Mouse (Mus musculus) thymus, postnatal 0 days (tissue): ENCODE measurements around the gene Ovol1. TPM values are rescaled to one million over a fixed set of nuclear protein-coding genes. Genes with fewer than 3 reads are reported as not detected.

Source experiments
- DNase-seq: peaks from one replicate; pipeline ENCODE4 v3.0.0-alpha.2; 2015; ENCODE audit warnings: low spot score
- polyA plus RNA-seq: library from polyadenylated mRNA; unstranded; fragments of >200 nt; fragmentation: Nextera tagmentation; extraction: Ambion mirVana; gene quantifications from 2 replicates; pipeline ENCODE4 v1.2.1, GENCODE M21; 2015

Gene Ovol1
- polyA plus RNA-seq, 1 experiment from 2014 or later: 1.9 TPM

GRCm38 (mm10) chr19:5525204-5525603 is 35.2 kb downstream of the Ovol1 start:
- no peak for DNase-seq

DNA sequence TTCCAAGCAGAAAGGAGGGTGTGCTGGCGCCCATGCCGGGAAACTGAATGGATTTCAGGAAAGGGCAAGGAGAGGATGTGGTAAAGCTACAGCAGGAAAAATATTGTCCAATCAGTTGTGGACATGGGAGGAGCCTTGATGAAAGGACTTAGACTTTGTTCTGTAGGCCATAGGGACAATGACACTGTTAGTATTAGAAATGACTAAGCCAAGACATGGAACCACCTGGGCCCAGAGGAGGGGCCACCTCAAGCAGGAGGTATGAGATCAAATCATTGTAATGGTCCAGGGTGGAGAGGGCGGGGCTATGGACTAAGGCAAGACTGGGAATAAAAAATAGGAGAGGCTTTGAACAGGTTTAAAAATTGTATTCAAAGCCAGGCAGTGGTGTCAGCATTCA is 41.7 kb downstream of the Ovol1 start:
- DNase-seq: no peak

DNA sequence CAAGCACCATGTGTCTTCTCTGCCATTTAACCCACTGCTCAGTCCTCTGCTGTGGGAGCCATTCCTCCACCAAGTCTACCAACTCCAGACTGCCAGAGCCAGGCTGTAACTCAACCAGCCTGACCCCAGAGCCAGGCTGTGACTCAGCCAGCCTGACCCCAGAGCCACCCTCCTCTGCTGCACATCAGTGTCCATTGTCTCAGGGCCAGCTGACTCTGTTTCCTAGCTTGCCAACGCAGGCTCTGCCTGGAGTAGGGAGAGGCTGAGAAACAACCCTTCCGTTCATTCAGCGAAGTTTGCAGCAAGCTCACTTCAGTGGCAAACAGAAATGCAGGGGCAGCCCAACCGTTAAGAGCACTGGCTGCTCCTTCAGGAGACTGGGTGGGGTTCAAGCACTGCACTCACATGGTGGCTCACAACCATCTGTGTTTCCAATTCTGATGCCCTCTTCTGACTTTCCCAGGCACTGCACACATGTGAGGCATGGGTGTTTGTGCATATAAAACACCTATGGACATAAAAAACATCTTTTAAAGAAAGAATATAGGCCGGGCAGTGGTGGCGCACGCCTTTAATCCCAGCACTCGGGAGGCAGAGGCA is 43.4 kb downstream of the Ovol1 start:
- no peak for DNase-seq

GRCm38 (mm10) chr19:5515840-5516777 is 44.3 kb downstream of the Ovol1 start:
- no peak for DNase-seq

GRCm38 (mm10) chr19:5513005-5513349 is 47.5 kb downstream of the Ovol1 start:
- no peak for DNase-seq

- no peak for DNase-seq
Observed at GRCm38 (mm10) chr19:5512091-5513004, 48.1 kb downstream of the Ovol1 start.

DNA sequence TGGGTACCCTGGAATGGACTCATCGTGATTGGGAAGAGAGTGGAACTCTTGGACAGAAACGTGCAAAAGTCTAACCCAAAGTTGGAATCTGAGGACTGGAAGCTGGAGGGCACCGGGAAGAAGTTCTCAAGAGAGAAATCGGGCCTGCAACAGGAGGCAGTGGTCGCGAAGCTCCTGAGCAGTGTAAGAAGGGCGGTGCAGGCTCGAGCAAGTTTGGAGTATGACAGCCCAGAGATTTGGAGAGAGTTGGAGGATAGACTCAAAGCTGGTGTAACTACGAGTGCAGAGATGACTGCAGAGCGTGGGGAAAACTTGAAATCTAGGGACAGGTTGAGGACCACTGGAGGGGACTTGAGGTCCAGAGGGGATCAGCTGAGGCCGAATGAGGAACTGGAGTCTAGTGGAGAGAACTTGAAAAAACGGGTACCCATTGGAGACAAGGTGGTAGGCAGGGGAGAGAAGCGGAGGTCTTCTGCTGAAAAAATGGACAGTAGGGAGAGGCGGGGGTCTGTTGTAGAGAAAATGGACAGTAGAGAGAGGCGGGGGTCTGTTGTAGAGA is 49.3 kb downstream of the Ovol1 start:
- DNase-seq: no peak

- DNase-seq: peak; percentile 98
Observed at GRCm38 (mm10) chr19:5510031-5511026, 50.1 kb downstream of the Ovol1 start, which contains the start of gene Snx32. Snx32 (minus strand) TSS chr19:5510538.

- no peak for DNase-seq
Observed at GRCm38 (mm10) chr19:5503687-5504086, 56.8 kb downstream of the Ovol1 start, which contains the start of gene 1700020D05Rik. 1700020D05Rik (minus strand) TSS chr19:5503787.

DNA sequence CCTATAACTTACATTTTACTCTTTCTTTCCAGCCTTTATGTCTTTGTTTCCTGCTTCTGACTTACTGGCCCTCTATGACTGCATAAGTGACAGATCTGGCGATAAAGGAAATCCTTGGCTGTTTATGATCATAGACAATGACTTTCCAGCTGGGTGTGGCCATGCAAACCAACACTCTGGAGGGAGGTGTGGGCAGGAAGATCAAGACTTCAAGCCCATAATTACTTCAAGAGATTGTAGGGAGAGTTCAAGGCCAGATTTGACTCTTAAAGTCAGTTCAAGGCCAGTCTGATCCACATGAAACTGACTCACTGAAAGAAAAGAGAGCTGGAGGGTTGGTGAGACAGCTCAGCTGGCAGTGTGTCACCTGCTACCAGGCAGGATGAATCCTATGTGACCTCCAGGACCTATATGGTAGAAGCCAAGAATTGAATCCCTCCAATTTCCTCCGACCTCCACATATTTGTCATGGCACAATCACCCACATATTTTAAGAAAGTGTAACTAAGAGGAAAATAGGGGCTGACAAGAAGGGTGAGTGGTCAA is 60.0 kb downstream of the Ovol1 start:
- no peak for DNase-seq

Other genes starting within 250 kb of the Ovol1 start
- not detected in 2 replicates for gene Catsper1, start 224.9 kb downstream of the Ovol1 start, polyA plus RNA-seq
- gene Cst6, start 211.1 kb downstream of the Ovol1 start, polyA plus RNA-seq: 29.1 and 30.5 TPM in 2 replicates
- gene Eif1ad, start 193.9 kb downstream of the Ovol1 start, polyA plus RNA-seq: 51.1 and 59.4 TPM in 2 replicates
- 590 and 607 TPM in 2 replicates for gene Banf1, start 193.5 kb downstream of the Ovol1 start, polyA plus RNA-seq
- gene Sart1, start 171.9 kb downstream of the Ovol1 start, polyA plus RNA-seq: 73.4 and 84.2 TPM in 2 replicates
- 1.9 TPM in 2 replicates for gene Tsga10ip, start 158.1 kb downstream of the Ovol1 start, polyA plus RNA-seq
- 217 and 222 TPM in 2 replicates for gene Drap1, start 135.7 kb downstream of the Ovol1 start, polyA plus RNA-seq
- gene AI837181, start 135.5 kb downstream of the Ovol1 start, polyA plus RNA-seq: 51.5 and 54.4 TPM in 2 replicates
- gene Fosl1, start 113.1 kb downstream of the Ovol1 start, polyA plus RNA-seq: 0.47 TPM in 1 of 2 replicates, not detected in the other
- 7.3 and 8.2 TPM in 2 replicates for gene Ccdc85b, start 102.8 kb downstream of the Ovol1 start, polyA plus RNA-seq
- 104 and 112 TPM in 2 replicates for gene Fibp, start 100.0 kb downstream of the Ovol1 start, polyA plus RNA-seq
- gene Ctsw, start 92.1 kb downstream of the Ovol1 start, polyA plus RNA-seq: 42.8 and 43.0 TPM in 2 replicates
- gene Efemp2, start 86.7 kb downstream of the Ovol1 start, polyA plus RNA-seq: 26.5 and 27.9 TPM in 2 replicates
- gene Mus81, start 72.2 kb downstream of the Ovol1 start, polyA plus RNA-seq: 58.6 and 63.5 TPM in 2 replicates
- 3,590 and 4,042 TPM in 2 replicates for gene Cfl1, start 70.2 kb downstream of the Ovol1 start, polyA plus RNA-seq
- 0.13 and 0.44 TPM in 2 replicates for gene 1700020D05Rik, start 56.9 kb downstream of the Ovol1 start, polyA plus RNA-seq
- gene Snx32, start 50.1 kb downstream of the Ovol1 start, polyA plus RNA-seq: 9.9 and 10.8 TPM in 2 replicates
- 8.9 and 9.8 TPM in 2 replicates for gene Ap5b1, start 7.4 kb upstream of the Ovol1 start, polyA plus RNA-seq
- 127 and 157 TPM in 2 replicates for gene Rnaseh2c, start 41.2 kb upstream of the Ovol1 start, polyA plus RNA-seq
- 65.3 and 73.8 TPM in 2 replicates for gene Kat5, start 49.6 kb upstream of the Ovol1 start, polyA plus RNA-seq
- gene Rela, start 76.8 kb upstream of the Ovol1 start, polyA plus RNA-seq: 50.0 and 56.2 TPM in 2 replicates
- 37.4 and 39.2 TPM in 2 replicates for gene Sipa1, start 103.1 kb upstream of the Ovol1 start, polyA plus RNA-seq
- 25.7 and 29.2 TPM in 2 replicates for gene Map3k11, start 128.1 kb upstream of the Ovol1 start, polyA plus RNA-seq
- gene Pcnx3, start 128.3 kb upstream of the Ovol1 start, polyA plus RNA-seq: 13.7 and 19.4 TPM in 2 replicates
- gene Kcnk7, start 143.7 kb upstream of the Ovol1 start, polyA plus RNA-seq: 0.32 and 0.74 TPM in 2 replicates
- gene Ehbp1l1, start 165.7 kb upstream of the Ovol1 start, polyA plus RNA-seq: 17.6 TPM in 2 replicates
- gene Fam89b, start 169.0 kb upstream of the Ovol1 start, polyA plus RNA-seq: 91.8 and 92.5 TPM in 2 replicates
- gene Ltbp3, start 180.3 kb upstream of the Ovol1 start, polyA plus RNA-seq: 9.7 and 10.2 TPM in 2 replicates
- 38.0 and 40.9 TPM in 2 replicates for gene Scyl1, start 210.8 kb upstream of the Ovol1 start, polyA plus RNA-seq